Mouse (Mus musculus) retina, adult 2 months (tissue): ENCODE data around the gene Efcc1.

Experiments used
- DNase-seq: peaks from one replicate; pipeline ENCODE4 v3.0.0-alpha.2; 2012; ENCODE audit warnings: low read depth, low spot score

Gene Efcc1

GRCm38 (mm10) chr6:87730591-87731462 lies at the start of gene Efcc1:
Gene Efcc1 (plus strand): TSS chr6:87730869.
- DNase-seq = no peak

GRCm38 (mm10) chr6:87695947-87696346 lies 34.7 kb upstream of the Efcc1 start:
- DNase-seq = no peak

DNA sequence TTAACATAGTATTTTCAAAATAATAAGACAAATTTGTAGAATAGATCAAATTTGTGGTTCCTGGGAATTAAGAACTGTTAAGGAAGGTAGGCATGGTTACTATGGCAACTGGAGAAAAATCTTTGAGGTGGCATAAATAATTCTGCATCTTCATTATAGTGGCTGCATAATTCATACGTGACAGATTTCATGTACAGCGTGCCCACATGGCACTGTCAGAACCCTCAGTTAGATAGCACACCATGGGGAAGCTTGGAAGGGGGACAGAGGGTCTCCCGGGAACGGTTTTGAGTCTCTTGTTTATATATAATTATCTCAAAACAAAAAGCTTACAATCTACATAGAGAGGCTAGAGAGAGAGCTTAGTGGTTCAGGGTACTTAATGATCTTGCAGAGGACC lies 34.1 kb upstream of the Efcc1 start:
- no peak for DNase-seq

DNA sequence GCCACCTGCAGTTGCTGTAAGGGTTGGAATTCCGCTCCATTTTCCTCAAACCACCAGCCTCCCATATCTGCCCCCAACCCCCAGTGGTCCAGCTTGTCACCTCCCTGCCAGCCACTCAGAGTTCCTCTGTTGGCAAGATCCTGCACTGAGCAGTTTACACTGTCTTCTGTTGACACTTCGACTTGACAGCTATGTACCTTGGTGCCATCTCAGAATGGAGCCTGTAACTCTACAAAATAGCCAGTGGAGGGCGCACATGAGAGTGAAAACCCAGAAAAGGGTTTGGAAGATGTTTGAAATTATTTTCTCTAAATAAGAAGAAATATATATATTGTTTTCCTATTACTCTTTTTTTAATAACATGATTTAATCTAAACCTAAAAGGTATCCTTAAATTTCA lies 24.4 kb upstream of the Efcc1 start:
- no peak for DNase-seq

DNA sequence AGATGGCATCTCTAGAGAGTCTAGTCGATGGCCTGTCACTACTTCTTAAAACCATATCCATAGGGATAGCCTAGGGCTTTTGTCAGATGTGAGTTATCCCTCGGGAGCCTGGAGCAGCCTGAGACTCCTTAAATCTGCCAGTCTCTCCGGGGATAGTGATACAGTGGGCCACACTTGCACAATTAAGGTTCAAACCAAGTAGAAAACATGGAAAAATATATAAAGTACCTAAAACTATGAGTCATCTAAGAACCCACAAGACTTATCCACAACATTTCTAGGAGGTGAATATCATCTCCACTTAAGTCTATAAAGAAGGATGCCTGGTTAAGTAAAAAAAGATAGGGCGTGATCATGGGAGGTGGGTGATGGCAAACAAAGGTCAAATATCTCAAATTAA lies 18.4 kb upstream of the Efcc1 start:
- no peak for DNase-seq

DNA sequence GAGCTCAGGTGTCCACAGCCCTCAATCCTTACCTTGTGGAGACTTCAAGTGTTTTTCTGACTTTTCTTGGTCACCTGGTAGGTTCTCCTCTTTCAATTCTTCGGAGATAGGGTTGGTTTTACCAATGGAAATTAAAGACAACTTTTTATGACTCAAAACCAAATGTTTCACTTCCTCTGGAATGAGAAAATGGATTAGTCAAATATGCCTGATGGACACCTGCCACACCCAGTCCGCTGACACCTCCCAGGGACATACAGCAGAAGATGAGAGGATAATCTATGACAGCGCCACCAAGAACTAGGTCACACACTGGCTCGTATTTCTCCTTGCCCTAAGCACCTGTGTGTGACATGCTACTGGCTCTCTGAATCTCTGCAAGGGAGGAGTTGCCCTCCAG lies 16.6 kb upstream of the Efcc1 start:
- no peak for DNase-seq

- no peak for DNase-seq
Observed at GRCm38 (mm10) chr6:87722631-87723030, 8.0 kb upstream of the Efcc1 start.

- no peak for DNase-seq
Observed at GRCm38 (mm10) chr6:87725267-87725912, 5.3 kb upstream of the Efcc1 start.

DNA sequence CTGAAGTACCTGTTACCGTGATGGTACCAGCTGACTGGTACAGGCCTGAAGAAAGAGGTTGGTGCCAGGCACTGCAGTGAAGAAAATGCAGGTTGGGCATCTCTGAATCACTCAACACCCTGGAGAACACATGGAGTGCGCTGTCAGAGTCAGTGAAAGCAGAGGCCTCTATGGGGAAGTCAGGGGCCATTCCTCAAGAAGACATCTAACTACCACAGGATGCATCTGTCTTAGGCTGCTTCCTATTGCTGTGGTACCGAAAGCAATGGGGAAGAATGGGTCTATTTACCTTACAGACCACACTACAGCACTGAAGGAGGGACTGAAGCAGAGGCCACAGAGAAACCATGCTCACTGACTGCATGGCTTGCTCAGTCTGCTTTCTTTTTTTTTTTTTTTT lies 2.6 kb upstream of the Efcc1 start:
- DNase-seq = no peak

DNA sequence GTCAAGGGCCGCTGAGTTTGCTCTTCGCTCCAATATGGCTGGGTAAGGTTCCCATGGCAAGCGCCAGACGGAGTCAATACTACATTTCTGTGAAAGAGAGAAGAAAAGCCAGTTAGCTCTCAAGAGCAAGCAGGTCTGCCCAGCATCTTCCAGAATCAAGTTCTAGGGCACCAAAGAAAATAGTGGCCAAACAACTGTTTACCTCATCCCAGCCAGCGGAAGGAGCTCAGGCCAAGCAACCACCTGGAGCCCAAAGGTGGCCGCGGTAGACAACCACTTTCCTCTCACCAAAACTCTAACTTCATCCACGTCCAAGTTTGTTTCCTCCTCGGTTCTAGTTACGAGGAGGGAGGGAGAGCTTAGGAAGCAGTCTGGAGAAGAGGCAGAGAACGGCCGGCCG lies 528 bp upstream of the Efcc1 start:
- DNase-seq = no peak

DNA sequence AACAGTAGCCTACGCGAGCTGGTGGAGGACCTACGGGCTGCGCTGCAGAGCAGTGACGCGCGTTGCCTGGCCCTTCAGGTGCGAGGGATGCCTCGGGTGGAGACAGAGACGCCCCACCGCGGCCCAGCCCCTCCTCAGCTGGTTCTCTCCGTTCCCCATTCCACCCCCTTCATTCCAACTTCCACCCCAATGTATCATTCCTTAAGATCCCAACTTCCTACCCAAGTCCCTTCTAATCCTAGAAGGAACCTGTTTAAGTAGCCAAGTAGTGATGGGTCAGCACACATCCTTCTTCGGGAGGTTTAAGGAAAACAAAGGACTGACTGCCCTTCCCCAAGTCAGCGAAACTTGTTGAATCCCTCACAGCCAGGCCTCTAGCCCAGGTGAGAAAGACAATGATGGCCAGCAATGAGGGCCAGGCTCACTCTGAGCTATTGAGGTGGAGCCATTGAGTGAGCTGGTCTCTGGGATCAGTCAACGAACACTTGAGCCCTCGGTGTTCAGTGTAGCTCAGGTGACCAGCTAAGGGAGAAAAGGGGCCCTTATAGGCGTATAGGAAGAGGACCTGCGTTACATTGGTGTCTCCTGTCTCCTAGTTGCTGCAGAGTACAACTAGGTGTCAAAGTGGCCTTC lies 910 bp downstream of the Efcc1 start:
- DNase-seq = no peak

- DNase-seq = no peak
Observed at GRCm38 (mm10) chr6:87732151-87733011, 1.7 kb downstream of the Efcc1 start.

DNA sequence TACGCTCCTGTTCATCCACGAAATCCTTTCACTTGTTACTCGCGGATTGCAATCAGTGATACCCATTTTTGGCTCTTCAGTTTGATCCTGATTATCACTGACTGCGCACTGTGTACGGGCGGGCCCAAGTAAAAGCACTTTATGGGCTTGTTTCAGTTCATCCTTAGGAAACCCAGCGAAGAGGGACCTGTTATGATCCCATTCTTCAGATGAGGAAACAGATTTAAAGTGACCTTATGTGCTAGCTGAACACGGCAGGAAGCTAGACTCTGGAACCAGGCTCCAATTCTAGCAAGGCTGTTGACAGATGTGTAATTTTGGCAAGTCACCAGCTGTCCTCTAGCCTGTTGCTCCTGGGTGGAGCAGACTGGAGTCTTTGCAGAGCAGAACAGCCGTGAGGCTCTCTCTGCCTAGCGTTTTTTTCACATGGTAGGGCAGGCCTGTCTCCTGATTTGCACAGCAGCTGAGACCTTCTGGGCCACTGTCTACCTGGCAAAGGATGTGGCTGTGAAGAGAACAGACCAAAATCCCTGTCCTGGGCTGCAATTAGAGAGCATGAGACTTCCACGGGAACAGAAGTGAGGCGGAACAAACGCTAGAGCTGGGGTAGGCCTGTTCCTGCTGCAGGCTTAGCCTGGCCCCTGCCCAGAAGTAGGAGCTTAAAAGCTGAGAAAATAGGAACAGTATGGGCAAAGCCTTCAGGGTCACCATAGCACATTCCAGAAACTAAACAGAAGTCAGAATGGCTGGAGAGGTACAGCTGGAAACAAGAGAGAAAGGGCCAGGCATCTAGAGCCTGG lies 2.7 kb downstream of the Efcc1 start:
- no peak for DNase-seq

DNA sequence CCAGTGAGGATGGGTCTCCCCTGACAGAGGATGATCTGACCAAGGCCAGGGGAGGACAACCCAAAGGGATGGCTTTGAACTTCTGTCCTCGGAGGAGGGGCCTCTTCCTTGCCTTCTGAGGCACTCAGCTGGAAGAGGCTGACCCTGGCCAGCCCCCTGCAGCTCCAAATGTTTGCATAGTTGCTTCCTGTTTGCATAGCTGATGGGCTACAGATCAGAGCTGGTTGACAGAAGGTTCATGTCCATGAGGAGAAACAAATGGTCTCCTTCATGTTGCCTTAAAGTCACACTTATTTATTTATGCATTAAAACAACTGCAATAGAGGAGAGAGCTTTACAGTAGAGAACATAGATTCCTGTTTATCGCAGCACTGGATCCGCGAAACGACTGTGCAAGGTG lies 3.5 kb downstream of the Efcc1 start:
- no peak for DNase-seq

DNA sequence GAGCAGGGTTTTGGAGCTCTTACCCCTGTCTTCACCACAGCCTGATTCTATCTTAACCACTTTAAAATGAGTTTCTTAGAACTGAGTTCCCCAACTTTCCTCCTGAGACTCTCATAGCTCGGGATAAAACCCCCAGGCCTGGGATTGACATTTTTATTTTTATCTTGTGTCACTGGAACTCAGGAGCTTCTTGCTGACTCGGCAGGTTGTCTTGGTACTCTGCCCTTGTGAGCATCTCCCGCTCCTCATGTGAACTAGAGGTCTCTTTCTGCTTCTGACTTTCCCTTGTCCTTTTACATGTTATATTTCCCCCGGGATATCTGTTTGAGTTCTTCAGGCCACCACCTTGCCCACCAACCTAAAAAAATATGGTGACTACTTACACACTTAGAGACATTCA lies 6.3 kb downstream of the Efcc1 start:
- DNase-seq = no peak

- DNase-seq = no peak
Observed at GRCm38 (mm10) chr6:87737921-87738626, 7.4 kb downstream of the Efcc1 start.

DNA sequence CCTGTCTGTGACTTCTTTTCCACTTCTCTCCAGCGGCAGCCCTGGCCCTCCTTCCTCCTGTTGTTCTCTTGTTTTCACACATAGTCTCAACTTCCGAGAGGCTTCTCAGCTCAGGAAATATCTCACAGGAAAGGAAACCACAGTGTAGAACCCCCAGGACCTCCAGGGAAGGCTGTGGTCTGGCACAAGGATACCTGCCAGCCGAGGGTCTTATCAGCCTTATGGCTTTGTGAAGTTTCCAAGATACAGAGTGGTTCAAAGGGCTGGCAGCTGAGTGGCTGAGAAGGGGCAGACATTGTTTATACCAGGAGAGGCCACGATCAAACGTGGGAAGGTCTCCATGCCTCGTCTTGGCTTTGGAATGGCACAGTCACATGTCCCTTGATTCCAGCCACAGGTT lies 9.2 kb downstream of the Efcc1 start:
- DNase-seq = no peak

DNA sequence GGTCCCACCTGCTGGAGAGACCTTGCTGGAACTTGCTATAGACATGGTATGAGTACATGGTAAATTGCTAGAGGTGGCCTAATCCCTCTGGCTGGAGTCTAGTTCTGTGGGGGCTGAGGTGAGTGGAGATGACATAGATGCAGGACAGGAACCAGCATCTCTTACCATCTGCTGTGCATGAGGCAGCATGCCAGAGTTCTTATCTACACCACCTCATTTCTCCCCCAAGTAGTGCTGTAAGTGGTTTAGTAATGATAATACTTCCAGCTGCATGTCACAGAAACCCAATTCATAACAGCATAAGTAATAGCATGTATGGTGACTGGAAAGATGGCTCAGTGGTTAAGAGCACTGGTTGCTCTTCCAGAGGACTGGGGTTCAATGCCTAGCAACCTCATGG lies 9.8 kb downstream of the Efcc1 start:
- no peak for DNase-seq

GRCm38 (mm10) chr6:87741978-87742377 lies 11.3 kb downstream of the Efcc1 start:
- no peak for DNase-seq

GRCm38 (mm10) chr6:87742804-87743203 lies 12.1 kb downstream of the Efcc1 start:
- no peak for DNase-seq
